Mouse (Mus musculus) thymus, adult 2 months (tissue): ENCODE results near the gene Agbl4. TPM values are rescaled to one million over a fixed set of nuclear protein-coding genes. Genes with fewer than 3 reads are reported as not detected.

ENCODE experiments used
- DNase-seq: peaks from one replicate; pipeline ENCODE4 v3.0.0; 2021
- H3K27ac ChIP-seq: fragments of 200-500 bp; 2 replicates; pipeline ENCODE4 v1.5.1; 2012; ENCODE audit warnings: low read length, control low read depth; ENCODE audit not compliant: control insufficient read depth, insufficient read depth
- H3K27me3 ChIP-seq: fragments of 200-500 bp; 2 replicates; pipeline ENCODE4 v1.6.1; 2012; ENCODE audit warnings: mild to moderate bottlenecking, low read length, moderate library complexity, mixed read lengths; ENCODE audit not compliant: control insufficient read depth, insufficient read depth
- H3K36me3 ChIP-seq: fragments of 200-500 bp; 2 replicates; pipeline ENCODE4 v1.6.1; 2012; ENCODE audit warnings: mild to moderate bottlenecking, low read length, moderate library complexity; ENCODE audit not compliant: control insufficient read depth, insufficient read depth
- H3K4me1 ChIP-seq: fragments of 200-500 bp; replicated peaks from 2 replicates; pipeline ENCODE4 v1.6.1; 2012; ENCODE audit warnings: low read length; ENCODE audit not compliant: control insufficient read depth, insufficient read depth
- H3K4me3 ChIP-seq: fragments of 200-500 bp; 2 replicates; pipeline ENCODE4 v1.5.1; 2012; ENCODE audit warnings: mild to moderate bottlenecking, low read length, control low read depth, moderate library complexity; ENCODE audit not compliant: control insufficient read depth, insufficient read depth
- CTCF ChIP-seq: fragments of 200-500 bp; IDR thresholded peaks from 2 replicates; pipeline ENCODE4 v1.5.1; 2012; ENCODE audit warnings: mild to moderate bottlenecking, control low read depth, low read length, moderate library complexity, borderline replicate concordance; ENCODE audit not compliant: control insufficient read depth, poor library complexity, insufficient read depth; ENCODE audit errors: extremely low read depth
- POLR2A ChIP-seq: fragments of 200-500 bp; IDR thresholded peaks from 2 replicates; pipeline ENCODE4 v1.6.1; 2012; ENCODE audit warnings: mild to moderate bottlenecking, low read length, control low read depth, moderate library complexity; ENCODE audit not compliant: control insufficient read depth, poor library complexity, insufficient read depth; ENCODE audit errors: extremely low read depth
- WGBS: fragments of 180-500 bp; shearing (Covaris S2); methylation state at CpG from one replicate; pipeline ENCODE4 v1.1.7; 2018; 5-methylcytosine and 5-hydroxymethylcytosine counted together
- polyA plus RNA-seq: library from polyadenylated mRNA; depleted of rRNA; stranded (reverse); fragments of >200 nt; gene quantifications from 2 replicates; pipeline ENCODE4 v1.2.3, GENCODE M21; 2012

Agbl4 gene
- polyA plus RNA-seq, 1 experiment, result 0.07 TPM

GRCm38 (mm10) chr4:110832776-110833175, 435.3 kb downstream of the Agbl4 start:
- TF ChIP-seq POLR2A (no peak), CTCF (no peak)
- Histone ChIP-seq H3K27ac (no peak overlapping the region), H3K36me3 (no peaks in the 10 kb centered on the region), H3K4me3 (no peak overlapping the region), H3K4me1 (no peaks in the 10 kb centered on the region), H3K27me3 (no peaks in the 10 kb centered on the region)
- WGBS, result 79% methylated on average over 1 of the region's 1 CpGs
- DNase-seq, result no peak

GRCm38 (mm10) chr4:110879719-110880443, 482.4 kb downstream of the Agbl4 start:
- Histone ChIP-seq H3K4me3 (no peak overlapping the region), H3K27ac (no peak overlapping the region), H3K36me3 (no peaks in the 10 kb centered on the region), H3K4me1 (no peaks in the 10 kb centered on the region), H3K27me3 (no peaks in the 10 kb centered on the region)
- no peak for DNase-seq
- WGBS, result 88% methylated on average over 2 of the region's 2 CpGs
- no peak for TF ChIP-seq CTCF
- TF ChIP-seq POLR2A, result no peak

GRCm38 (mm10) chr4:110916061-110916460, 518.6 kb downstream of the Agbl4 start:
- TF ChIP-seq CTCF, result no peak
- no peak for TF ChIP-seq POLR2A
- no peak overlapping the region for H3K4me3 ChIP-seq
- H3K36me3 ChIP-seq, result no peaks in the 10 kb centered on the region
- no peaks in the 10 kb centered on the region for H3K4me1 ChIP-seq
- H3K27me3 ChIP-seq, result no peaks in the 10 kb centered on the region
- no peak for DNase-seq
- no peak overlapping the region for H3K27ac ChIP-seq

DNA sequence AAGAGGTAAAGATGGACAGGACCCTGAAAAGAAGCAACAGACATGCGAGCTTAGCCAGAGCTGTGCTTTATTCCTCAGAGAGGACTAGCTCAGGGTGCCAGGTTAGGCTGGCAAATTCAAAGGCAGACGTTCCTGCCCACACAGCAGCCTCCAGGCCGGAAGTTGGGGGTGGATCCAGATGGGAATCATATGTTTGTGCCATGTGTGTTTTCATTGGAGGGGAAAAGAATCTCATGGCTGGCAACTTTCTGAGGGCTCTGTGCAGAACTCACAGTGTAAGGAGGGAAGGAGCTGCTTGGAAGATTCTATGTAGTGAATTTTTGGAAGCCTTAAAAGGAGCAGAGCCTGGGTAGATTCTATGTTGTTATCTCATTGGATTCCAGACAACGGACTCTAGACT, 519.1 kb downstream of the Agbl4 start:
- 61% methylated on average over 4 of the region's 4 CpGs for WGBS
- no peak for TF ChIP-seq CTCF
- TF ChIP-seq POLR2A, result no peak
- no peak overlapping the region for H3K4me3 ChIP-seq
- no peak overlapping the region for H3K27ac ChIP-seq
- H3K4me1 ChIP-seq, result no peaks in the 10 kb centered on the region
- H3K27me3 ChIP-seq, result no peaks in the 10 kb centered on the region
- H3K36me3 ChIP-seq, result no peaks in the 10 kb centered on the region
- no peak for DNase-seq

DNA sequence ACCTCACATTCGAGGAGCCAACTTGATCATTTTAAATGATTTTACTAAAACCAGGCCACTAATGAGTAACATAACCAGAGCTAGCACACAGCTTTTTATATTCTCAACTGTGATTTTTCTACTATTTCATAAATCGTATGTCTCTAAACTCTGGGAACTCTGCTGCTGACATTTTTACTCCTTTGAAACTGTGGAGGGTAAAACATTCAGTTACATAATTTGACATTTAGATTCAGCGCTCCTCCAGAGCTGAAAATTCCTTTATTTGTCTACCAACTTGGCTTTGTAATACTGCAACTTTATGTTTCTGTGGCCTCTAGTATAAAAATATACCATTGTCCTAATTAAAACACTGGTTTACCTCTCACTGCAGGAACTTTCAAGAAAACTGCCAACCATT, 523.6 kb downstream of the Agbl4 start:
- Histone ChIP-seq H3K27me3 (no peaks in the 10 kb centered on the region), H3K4me1 (no peaks in the 10 kb centered on the region), H3K4me3 (no peak overlapping the region), H3K27ac (no peak overlapping the region), H3K36me3 (no peaks in the 10 kb centered on the region)
- WGBS, result 91% methylated on average over 3 of the region's 3 CpGs
- no peak for DNase-seq
- TF ChIP-seq POLR2A, result no peak
- no peak for TF ChIP-seq CTCF

DNA sequence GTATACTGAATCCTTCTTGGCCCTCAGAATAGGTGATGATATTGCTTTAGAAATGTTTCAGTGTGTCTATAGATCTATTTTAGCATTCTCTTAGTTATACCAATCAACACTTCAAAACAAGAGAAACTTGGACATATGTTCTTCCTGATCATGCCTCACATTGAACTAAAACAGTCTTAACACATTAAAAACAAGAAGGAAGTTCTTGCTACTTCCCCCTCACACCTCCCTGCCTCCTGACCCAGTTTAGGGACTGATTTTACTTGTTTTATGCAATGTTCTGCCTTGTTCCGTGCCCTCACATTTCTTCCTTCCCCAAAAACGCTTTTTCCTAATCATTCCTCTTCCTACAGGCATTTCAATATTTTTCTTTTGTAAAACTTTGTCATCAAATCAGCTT, 604.2 kb downstream of the Agbl4 start:
- Histone ChIP-seq H3K27me3 (no peaks in the 10 kb centered on the region), H3K4me3 (no peak overlapping the region), H3K36me3 (no peaks in the 10 kb centered on the region), H3K27ac (no peak overlapping the region), H3K4me1 (no peaks in the 10 kb centered on the region)
- DNase-seq, result no peak
- no peak for TF ChIP-seq CTCF
- TF ChIP-seq POLR2A, result no peak
- 34% methylated on average over 2 of the region's 2 CpGs for WGBS

GRCm38 (mm10) chr4:111004719-111005479, 607.4 kb downstream of the Agbl4 start:
- WGBS, result 80% methylated on average over 1 of the region's 1 CpGs
- Histone ChIP-seq H3K4me3 (no peak overlapping the region), H3K36me3 (no peaks in the 10 kb centered on the region), H3K27ac (no peak overlapping the region), H3K4me1 (no peaks in the 10 kb centered on the region), H3K27me3 (no peaks in the 10 kb centered on the region)
- no peak for DNase-seq
- no peak for TF ChIP-seq POLR2A
- TF ChIP-seq CTCF, result no peak
